Mouse (Mus musculus) ovary, adult 18-20 months (tissue): ENCODE measurements around the gene Hira.
"Not testable (repeated sequence)": the region's sequence is repeated elsewhere in the genome, so short reads cannot be mapped to it uniquely, and the experiment has no call there.

ENCODE experiments used
- DNase-seq: peaks from one replicate; pipeline ENCODE4 v3.0.0; 2022; ENCODE audit warnings: low spot score, mixed read lengths

The Hira gene

DNA sequence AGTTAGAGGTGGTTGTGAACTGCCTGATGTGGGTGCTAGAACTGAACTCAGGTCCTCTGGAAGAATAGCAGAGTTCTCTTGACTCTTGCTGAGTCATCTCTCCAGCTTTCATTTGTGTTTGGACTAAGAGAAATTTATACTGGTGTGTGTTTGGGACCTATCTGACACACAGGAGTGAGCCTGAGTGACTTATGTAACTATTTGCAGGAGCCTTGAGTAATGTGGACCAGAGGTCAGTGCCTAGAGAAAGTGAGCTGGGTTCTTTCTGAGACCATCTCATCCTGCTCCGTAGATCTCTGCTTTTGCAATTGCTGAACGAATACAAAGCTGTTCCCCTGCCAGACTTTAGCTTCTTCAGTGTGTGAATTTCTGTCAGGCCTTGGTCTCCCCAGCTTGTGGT is 44.9 kb downstream of the Hira start:
- no peak for DNase-seq

DNA sequence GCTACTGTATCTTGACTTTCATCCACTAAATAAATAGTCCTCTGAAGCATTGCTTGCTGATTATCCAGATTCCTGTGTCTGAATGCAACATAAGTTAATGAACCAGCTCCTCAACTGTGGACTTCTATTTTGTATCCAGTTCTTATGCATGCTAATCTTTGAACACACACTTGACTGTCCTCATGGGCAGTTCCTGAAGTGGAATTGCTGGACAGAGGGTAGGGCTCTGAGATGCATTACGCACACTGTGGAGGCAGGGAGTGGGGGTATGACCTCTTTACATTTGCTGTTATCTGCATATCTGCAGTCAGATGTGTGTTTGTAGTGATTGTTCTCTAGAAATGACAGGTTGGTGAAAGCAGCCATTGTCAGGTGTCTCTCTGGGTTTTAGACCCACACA is 51.1 kb downstream of the Hira start:
- DNase-seq: no peak

DNA sequence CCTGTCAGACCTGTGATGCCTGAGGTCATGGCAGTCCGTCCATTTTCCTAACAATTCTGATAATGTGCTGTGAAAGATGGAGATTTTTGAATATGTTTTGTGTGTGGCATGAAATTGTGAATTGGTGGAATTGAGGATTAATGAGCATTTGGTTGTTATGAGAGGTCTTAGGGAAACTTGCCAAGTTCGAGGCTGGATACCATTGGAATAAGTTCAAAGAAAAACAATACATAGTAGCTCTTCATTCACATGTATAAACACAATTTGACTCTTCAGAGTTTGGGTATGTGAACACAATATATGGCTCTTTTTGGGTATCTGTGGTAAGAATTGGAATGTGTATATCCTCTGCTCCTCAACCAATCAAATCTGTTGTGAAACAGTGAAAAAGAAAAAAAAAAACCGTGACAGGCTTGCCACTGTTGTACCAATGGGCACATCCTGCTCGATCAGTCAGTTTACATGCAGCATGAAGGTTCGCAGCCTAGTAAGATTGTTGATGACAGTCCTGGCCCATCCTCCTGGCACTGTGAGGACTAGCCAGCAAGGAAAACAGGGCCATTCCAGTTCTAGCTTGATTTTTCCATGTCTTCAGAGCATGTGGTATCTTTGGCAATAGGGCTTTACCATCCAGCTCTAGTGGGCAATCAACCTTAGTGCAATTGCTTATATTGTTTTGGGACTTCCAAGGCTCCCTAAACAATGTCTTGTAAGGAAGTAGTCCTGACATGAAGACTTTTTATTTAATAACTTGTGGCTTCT is 61.7 kb downstream of the Hira start:
- DNase-seq: no peak

DNA sequence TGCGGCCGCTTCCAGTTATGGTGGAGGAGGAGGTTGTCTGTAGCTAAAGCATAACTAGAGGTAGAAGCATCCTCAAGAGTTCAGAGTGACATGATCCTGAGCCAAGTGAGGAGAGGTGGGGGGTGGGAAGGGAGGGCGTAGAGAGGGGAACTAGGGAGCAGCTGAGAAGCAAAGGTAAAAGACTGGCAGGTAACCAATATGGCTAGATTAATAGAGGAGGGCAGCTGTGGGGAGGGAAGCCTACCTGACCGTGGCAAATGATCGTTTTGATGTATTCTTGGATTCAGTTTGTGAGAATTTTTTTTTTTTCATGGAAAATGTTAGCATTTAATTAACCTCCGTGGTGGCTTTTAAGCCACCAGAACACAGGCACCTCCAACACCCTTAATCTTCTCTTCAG is 67.1 kb downstream of the Hira start:
- DNase-seq: no peak

DNA sequence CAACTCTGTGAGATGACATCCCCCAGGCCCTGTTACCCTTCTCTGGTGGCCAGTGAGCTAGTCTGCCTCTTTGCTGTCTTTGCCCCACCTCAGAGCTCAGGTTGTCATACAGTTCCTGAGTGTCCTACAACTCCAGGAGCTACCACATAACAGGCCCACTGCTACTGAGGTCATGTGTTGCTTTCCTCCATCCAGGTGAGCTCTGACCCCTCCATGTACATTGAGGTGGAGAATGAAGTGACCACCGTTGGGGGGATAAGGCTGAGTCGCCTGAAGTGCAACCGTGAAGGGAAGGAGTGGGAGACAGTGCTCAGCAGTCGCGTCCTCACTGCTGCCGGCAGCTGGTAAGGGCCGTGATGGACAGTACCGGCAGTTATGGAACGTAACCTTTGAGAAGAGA is 72.1 kb downstream of the Hira start:
- DNase-seq: no peak

DNA sequence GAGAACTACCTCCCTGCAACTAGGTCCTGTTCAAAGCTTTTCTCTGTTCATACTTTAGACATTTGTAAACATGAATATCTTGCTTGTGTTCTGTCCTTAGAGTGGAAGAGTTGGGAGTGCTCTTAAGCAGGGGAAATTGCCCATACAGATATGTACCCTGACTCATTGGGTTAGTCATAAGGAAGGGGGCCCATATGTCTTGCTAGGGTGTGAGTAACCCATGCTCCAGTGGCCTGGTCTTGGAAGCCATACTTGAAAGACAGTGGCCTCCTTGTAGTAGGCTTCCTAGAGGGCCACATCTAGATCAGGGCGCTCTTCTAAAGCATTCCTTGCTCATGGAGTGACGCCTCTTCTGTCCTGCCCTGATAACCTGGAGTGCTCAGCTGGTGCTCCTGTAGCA is 73.5 kb downstream of the Hira start:
- no peak for DNase-seq

DNA sequence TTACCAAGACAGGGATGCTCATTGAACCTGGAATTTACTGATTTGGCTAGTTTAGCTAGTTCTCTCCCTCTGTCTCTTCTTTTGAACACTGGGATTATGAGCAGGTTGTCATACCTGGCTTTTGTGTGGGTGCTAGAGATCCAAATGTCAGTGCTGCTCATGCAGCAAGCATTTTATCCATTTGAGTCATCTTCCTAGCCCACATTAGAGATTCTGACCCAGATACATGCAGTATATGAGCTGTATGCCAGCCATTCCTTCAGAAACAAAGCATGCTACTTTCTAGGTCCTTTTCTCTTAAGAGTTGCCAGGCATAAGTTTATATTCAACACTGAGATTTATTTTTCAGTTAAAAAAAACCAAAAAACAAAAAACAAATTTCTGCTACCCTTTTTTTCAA is 76.0 kb downstream of the Hira start:
- DNase-seq: no peak

DNA sequence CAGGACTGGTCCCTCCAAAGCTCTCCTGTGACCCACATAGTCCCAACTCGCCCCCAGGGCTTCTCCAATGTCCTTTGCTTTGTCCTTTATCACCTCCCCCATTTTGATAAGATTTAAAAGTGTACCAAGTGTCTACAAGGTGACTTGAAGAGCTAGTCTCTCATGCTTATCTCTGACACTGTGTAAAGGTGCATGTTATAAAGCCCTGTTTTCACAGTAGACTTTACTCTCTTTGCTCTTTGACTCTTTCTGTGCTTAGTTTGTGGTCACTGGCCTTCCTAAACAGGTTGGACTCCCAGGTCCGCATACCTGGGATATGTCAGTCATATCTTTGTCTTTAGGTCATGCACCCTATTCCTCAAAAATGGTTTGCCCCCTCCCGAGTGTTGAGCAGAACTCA is 78.2 kb downstream of the Hira start:
- no peak for DNase-seq

DNA sequence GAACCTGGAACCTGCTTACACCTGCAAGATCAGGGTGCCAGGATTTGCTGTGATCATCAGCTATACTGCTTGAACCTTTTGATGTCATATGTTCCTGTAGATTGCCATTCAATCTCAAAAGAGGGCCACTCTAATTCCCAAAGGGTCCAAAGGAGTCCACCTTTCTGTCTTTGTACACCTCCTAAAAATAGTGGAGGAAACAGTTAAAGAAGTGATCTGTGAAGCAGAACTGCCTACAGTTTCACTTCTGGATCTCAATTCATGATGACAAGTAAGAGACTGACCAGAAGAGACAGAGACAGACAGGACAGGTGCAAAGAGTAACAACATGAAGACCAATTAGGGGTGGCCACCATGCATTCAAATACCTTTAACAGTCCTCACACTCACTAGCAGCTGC is 86.6 kb downstream of the Hira start:
- DNase-seq: no peak

DNA sequence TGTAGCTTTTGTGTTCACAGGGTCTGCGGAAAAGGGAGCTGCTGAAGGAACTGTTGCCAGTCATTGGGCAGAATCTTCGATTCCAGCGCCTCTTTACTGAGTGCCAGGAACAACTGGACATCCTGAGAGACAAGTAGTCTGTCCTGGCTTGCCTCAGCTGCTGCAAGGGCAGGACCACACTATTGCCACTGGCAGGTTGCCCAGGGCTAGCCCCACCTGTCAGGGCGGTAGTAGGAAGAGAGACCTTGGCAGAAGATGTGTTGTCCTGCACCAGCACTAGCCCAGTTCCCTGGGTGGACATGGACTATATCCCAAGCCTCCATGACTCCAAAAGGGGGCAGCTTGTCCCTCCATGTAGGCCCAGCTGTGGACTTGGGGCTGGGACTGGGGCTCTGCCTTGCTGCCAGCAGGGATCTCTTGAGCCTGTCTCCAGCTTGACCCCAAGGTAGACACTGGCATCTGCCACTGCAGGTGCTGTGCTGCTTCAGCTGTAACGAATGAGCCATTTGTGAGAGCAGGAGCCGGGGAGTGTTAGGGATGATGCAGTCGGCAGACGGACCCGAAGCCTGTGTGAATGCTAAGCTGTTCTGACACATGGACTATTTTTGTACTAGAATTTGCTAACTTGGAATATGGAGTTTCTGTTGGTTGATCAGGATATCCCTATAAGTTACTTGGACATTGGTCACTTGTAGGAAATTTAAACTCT is 92.7 kb downstream of the Hira start:
- DNase-seq: no peak

DNA sequence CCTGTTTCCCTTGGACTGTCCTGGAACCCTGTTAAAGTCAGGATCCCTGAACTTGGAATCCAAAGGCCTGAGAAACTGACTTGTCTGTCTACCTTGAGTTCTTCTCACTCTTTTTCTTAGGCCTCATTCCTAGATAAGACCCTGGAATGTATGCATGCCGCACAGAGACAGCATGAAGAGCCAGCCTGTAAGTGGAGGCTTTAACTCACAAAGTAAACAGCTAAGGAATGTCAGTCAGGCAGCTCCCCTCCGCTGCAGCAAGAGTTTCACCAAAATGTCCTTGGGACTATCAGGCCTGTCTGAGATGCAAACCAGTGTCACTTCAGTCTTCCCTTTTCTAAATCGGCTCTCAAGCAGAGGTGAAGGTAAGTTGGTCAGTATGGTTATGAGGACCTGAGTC is 94.0 kb downstream of the Hira start:
- DNase-seq: no peak

DNA sequence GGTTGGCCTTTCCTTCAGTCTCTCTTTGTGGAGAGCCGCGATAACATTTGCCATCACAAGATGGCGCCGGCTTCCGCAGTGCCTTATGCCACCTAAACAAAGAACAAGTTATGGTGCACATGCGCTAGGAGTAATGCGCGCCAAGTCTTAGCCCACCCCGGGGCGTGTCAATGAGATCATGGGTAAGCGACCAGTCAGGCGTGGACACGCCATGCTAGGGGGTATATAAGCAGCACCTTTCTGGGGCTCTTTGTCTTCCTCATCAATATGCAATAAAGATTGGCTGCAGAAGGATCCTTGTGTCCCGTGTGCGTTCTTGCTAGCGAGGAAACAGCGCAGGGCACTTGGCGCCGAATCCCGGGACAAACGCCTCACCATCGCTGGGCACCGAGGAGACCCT is 98.8 kb downstream of the Hira start:
- DNase-seq: not testable (repeated sequence)

DNA sequence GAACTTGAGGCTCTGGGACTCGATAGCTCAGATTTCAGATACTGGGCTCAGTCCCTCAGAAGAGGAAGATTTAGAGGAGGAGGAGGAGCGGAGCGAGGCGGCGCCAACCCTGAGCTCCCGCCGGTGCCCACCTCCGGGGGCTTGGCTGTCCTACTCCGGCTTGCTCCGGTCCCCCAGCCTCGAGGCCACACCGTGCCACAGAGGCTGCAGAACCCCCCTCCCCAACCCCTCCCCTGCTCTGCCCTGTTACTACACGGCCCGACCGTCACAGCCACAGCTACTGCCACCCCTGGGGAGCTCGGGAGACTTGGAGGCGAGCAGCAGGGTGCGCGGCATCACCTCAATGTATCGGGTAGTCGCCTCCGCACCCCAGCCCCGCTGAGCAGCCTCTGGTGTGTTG is 99.5 kb downstream of the Hira start:
- no peak for DNase-seq

DNA sequence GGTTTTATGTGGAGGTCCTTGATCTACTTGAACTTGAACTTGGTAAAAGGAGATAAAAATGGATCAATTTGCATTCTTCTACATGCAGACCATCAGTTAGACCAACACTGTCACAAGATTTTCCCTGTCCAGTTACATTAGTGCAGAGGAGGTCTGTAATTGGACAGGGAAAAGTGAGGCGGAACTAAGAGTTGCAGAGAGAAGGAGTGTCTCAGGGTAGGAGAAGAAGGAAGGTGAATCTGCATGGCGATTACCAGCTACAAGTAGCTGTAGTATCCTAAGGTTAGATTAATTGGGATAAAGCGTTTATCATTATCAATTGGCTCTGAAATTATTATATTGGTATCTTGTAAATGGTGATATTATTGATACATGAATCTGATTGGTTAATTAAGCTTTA is 109.5 kb downstream of the Hira start:
- no peak for DNase-seq

DNA sequence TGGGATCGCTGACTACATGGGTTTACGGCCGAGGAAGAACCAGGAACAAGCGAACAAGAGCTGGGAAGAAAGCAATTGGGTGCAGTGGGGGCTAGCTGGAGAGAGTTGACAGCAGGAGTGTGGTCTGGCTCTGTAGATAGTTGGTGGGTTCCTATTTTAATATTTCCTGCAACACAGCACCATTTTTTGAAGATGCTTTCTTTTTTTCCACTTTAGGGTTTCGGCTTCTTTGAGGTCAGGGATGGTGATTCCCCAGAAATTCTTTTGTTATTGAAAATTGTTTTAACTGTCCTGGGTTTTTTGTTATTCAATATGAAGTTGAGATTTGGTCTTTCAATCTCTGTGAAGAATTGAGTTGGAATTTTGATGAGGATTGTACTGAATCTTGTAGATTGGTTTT is 110.0 kb downstream of the Hira start:
- DNase-seq: no peak

DNA sequence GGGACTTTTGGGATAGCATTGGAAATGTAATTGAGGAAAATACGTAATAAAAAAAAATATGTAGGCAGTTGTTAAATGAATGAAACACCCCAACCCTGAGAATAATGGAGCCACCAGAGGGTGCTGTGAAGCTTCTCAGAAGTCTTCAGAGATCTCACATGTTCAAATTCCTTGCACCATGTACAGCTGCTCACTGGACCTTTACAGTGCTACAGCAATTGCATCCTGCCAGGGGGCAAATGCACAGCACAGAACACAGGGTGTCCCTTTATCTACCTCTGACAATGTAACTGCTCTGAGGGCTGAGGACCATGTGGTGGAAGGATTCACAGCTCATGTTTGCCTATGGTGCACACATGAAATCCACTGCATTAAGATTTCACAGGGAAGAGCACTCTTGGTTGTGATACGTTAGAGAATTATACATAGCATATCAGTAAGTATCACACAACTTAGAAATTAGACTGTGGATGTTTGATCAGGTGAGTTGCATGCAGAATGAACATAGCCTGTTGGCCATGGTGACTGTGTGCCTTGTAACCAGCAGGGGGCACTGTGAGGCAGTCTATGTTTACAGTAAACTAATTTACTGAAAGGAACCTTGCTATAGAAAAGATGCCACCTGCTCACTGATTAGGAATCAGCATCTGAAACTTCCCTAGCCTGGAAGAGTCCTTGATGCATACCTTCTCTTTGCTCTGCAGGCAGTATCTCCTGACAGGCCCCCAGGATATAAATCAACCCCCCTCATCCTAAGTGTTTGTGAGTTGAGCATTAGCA is 126.0 kb downstream of the Hira start:
- DNase-seq: not testable (repeated sequence)

DNA sequence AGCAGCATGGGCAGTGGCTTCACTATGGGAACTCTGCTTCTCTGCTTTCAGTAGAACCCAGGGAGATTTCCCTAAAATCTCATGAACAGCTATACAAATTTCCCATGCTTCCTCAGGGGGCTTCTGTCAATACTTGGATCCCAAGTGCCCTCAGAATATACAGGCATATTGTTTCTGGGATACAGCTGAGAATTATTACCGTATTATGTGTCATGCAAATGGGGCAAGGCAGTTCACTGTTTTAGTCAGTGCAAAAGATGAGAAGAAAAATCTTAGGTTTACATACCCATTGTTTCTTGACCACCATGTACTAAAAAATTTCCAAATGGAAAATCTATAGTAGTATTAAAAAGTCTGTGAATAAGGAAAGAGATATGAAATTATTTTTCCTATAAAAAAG is 126.9 kb downstream of the Hira start:
- DNase-seq: no peak

DNA sequence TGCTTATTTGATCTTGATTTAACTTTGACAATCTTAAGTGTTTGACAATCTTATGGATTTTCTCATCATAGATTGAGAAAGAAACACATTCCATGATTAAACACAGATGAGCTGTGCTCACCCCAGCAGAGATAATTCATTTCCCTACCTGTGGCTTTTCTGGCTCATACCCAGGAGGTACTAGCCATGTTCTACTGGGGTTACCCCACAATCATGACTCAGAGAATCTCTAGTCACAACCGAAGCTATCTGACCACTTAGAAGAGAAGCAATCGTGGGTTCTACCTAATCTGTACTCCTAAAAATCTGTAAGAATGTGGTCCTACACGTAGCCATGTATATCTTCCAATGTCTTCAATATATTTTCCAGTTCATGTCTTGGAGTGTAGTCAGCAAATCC is 128.5 kb downstream of the Hira start:
- no peak for DNase-seq

DNA sequence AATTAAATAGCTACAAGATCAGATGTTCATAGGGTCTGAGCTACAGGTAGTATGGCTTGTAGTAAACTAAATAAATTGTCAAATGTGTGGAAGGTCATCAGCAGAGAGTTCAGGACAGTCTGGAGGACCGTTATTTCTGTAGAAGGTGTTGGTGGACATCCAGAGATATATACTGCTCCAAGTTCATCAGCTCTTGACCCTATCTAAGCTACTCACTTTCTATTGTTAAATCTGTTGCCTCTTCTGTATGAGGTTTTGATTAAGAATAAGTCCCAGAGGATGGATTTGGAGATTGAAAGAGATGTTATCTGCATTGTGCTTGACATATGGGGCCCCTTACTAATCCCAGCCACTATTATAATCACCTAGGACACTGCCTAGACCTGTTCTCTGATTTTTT is 129.9 kb downstream of the Hira start:
- no peak for DNase-seq

DNA sequence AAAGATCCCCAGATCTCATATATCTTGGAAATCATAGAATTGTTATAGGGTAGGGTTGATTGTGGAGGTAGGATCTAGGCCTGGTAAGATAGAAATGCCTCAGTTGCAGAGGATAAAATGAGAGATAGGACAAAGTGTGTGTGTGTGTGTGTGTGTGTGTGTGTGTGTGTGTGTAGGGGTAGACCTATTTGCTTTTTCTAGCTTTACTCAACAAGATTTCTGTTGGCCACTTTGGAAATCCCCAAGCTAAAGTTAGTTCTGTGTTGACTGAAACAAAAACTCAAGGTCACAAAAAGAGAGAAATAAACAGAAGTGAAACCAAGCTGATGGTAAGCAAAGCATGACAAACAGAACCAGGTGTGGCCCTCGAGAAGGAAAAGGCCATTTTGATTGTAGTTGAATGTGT is 130.4 kb downstream of the Hira start:
- DNase-seq: not testable (repeated sequence)

DNA sequence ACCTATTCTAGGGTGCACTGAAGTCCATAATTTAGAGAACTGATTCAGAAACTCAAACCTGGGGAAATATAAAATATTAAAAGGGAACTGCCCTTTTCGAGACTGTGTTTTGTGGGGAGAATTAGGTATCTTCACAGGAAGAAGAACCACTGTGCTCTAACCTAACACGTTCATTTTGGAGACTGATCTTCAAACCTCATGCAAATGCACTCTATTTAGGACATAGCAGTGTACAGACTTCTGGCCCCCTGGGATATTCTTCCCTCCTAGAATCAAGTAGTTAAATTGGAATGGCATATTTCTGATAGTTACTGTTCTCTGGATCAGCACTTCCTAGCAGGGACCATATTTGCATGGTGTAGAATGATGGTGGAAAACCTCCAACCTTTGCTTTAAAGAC is 133.9 kb downstream of the Hira start:
- no peak for DNase-seq

DNA sequence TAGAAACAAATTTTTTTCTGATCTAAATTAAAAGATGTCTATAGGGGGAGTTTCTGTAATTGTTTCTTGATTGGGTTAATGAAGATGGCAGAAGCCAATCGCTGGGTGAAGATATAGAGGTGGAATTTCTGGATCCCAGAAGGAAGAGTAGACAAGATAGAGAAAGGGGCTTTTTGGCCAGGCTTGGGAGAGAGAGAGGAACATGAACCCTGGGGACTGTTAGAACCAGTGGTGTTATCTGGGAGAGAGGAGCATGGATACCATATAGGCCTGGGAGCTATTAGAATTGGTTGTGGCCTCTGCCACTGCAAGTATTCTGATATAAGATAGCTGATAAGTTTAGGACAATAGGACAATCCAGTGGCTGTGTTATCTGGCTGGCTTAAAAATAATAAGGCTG is 136.7 kb downstream of the Hira start:
- DNase-seq: no peak

DNA sequence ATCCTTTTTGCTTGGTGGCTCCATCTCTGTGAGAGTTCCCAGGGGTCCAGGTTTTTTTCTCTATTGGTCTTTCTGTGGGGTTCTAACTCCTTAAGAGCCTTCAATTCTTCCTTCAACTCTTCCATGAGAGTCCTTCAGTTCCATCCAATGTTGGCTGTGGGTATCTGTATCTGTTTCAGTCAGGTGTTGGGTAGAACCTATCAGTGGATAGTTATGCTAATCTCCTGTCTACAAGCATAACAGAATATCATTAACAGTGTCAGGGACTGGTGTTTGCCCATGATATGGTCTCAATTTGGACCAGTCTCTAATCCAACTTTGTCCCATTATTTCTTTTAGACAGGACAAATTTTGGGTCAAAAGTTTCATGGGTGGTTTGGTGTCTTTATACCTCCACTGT is 137.8 kb downstream of the Hira start:
- no peak for DNase-seq
